Mouse (Mus musculus) gastrocnemius, adult 18-20 months (tissue): ENCODE results near the gene Olfr120. TPM values are rescaled to one million over a fixed set of nuclear protein-coding genes. Genes with fewer than 3 reads are reported as not detected.
"Not testable (repeated sequence)": the region's sequence is repeated elsewhere in the genome, so short reads cannot be mapped to it uniquely, and the experiment has no call there.

Source experiments
- DNase-seq: peaks from one replicate; pipeline ENCODE4 v3.0.0; 2021; ENCODE audit warnings: low spot score
- long read RNA-seq, 2 experiments: library from polyadenylated mRNA; stranded (forward); transcript quantifications; one replicate each; pipeline ENCODE4 v2.0.0; 2021
- total RNA-seq, 2 experiments: library from RNA; stranded (reverse); gene quantifications; 2 replicates each; pipeline ENCODE4 v1.2.3; 2021

Gene Olfr120
- not detected for total RNA-seq
- long read RNA-seq, experiment 1: 0 reads
- long read RNA-seq, experiment 2: 0 reads

DNA sequence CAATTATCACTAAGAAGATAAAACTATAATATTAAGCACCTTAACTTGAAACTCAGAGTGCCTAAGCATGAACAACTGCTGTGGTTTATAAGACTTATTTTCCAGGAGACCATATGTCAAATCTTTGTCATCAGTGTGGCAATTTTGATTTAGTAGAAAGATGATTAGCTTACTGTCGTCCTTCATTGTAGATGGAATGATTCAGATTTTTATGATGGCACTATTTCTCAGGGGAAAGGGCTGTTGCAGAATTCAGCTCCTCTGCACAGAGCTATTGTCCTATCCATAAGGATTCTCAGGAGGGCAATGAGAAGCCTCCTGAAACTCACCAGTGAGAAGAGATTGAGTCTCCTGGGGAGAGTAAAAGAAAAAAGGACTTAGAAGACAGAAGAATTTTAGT, at the start of gene Olfr120:
Gene Olfr120, plus strand, starts transcription at position 301 of the 400 bp plus-strand sequence.
- no peak for DNase-seq

DNA sequence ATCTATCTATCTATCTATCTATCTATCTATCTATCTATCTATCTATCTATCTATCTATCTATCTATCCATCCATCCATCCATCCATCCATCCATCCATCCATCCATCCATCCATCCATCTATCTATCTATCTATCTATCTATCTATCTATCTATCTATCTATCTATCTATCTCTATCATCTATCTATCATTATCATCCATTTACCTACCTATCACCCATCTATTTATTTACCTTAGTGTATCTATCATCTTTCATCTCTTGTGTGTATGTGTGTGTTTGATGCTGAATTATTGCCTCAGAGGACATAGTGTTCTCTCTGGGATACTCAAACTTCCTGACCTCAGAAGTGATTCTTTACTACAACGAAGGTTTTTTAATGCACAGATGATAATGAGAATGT, 25.3 kb upstream of the Olfr120 start, which contains the start of gene Olfr119:
Gene Olfr119, plus strand, starts transcription at position 301 of the 400 bp plus-strand sequence.
- not testable (repeated sequence) for DNase-seq

DNA sequence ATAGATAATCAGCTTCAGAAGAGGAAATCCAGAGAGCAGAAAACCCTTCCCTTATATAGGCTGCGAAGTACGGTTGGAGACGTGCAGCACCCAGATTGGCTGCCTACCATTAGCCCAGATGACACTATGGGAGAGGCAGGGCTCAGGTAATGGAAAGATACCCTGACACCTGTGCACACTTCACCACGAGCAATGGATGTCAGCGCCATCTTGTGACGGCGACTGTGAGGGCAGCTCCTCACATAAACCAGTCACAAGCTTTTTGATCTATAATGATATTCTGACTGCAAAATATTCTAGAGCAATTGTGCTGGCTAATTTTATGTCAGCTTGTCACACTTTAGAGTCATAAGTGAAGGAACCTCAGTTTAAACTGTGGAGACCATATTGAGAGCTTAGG, 16.5 kb downstream of the Olfr120 start:
- DNase-seq: no peak

DNA sequence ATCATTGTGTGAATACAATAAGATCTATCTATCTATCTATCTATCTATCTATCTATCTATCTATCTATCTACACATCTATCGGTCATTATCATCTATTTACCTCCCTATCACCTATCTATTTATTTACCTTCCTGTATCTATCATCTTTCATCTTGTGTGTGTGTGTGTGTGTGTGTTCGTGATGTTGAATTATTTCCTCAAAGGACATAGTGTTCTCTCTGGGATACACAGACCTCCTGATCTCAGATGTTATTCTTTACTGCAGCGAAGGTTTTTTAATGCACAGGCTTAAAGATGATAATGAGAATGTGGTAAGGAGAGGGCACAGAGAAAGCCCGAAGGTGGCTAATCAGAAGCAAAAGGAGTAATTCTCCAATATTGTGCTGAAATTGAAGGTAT, 46.7 kb downstream of the Olfr120 start, which contains the start of gene Olfr122:
Gene Olfr122, plus strand, starts transcription at position 301 of the 400 bp plus-strand sequence.
- DNase-seq: no peak

Other genes with a start within 250 kb of the Olfr120 start
- not detected for gene H2-M2, start 238.3 kb upstream of the Olfr120 start, total RNA-seq
- gene Olfr110, start 229.3 kb upstream of the Olfr120 start, total RNA-seq: not detected
- not detected for gene Olfr111, start 213.8 kb upstream of the Olfr120 start, total RNA-seq
- not detected for gene Olfr112, start 152.4 kb upstream of the Olfr120 start, total RNA-seq
- not detected for gene Olfr113, start 144.1 kb upstream of the Olfr120 start, total RNA-seq
- gene Olfr114, start 129.1 kb upstream of the Olfr120 start, total RNA-seq: not detected
- gene Olfr115, start 94.7 kb upstream of the Olfr120 start, total RNA-seq: not detected
- gene Olfr116, start 94.6 kb upstream of the Olfr120 start, total RNA-seq: not detected
- gene Olfr117, start 58.0 kb upstream of the Olfr120 start, total RNA-seq: not detected
- not detected for gene Olfr118, start 54.8 kb upstream of the Olfr120 start, total RNA-seq
- not detected for gene Olfr119, start 25.2 kb upstream of the Olfr120 start, total RNA-seq
- gene Olfr121, start 27.0 kb downstream of the Olfr120 start, total RNA-seq: not detected
- gene Olfr122, start 46.8 kb downstream of the Olfr120 start, total RNA-seq: not detected
- gene Olfr123, start 71.7 kb downstream of the Olfr120 start, total RNA-seq: not detected
- not detected for gene Olfr124, start 78.1 kb downstream of the Olfr120 start, total RNA-seq
- gene Olfr125, start 111.1 kb downstream of the Olfr120 start, total RNA-seq: not detected
- gene Olfr126, start 125.7 kb downstream of the Olfr120 start, total RNA-seq: not detected
- gene Olfr127, start 178.6 kb downstream of the Olfr120 start, total RNA-seq: not detected
- gene Olfr128, start 198.7 kb downstream of the Olfr120 start, total RNA-seq: not detected
- gene Olfr761, start 231.3 kb downstream of the Olfr120 start, total RNA-seq: not detected